Mouse (Mus musculus) inflammation-experienced regulatory T-cells (primary cell): ENCODE measurements around the gene Tbc1d22b. TPM values are rescaled to one million over a fixed set of nuclear protein-coding genes. Genes with fewer than 3 reads are reported as not detected.

ENCODE experiments used
- polyA plus RNA-seq, 2 experiments: library from polyadenylated mRNA; unstranded; fragments of 100-300 nt; shearing (Covaris generic); gene quantifications; one replicate each; pipeline ENCODE4 v1.2.1; 2017

The Tbc1d22b gene
- polyA plus RNA-seq, result 10 to 100 TPM; 33.4 to 33.5 TPM

GRCm38 (mm10) chr17:29549543-29550428 is at the start of gene Tbc1d22b, which contains the start of gene Gm17657:
Gene Tbc1d22b, plus strand, starts transcription at chr17:29549785.
Gene Gm17657, minus strand, starts transcription at chr17:29549638.

GRCm38 (mm10) chr17:29552162-29552732 is 2.7 kb downstream of the Tbc1d22b start, which contains the start of gene Tmem217:
Gene Tmem217, minus strand, starts transcription at chr17:29552385.

GRCm38 (mm10) chr17:29614115-29615023 is 64.8 kb downstream of the Tbc1d22b start, which contains the start of the genes Rnf8 and Gm28043:
Gene Rnf8, plus strand, starts transcription at chr17:29614790.
Gene Gm28043, plus strand, starts transcription at chr17:29614876.

Other genes starting within 250 kb of the Tbc1d22b start
- 1 to 10 TPM in 1 of 2 experiments, under 1 TPM in 1; 0.48 to 2.9 TPM for gene Pi16, start 232.1 kb upstream of the Tbc1d22b start, polyA plus RNA-seq
- 100 to 1,000 TPM; 112 to 125 TPM for gene Mtch1, start 201.9 kb upstream of the Tbc1d22b start, polyA plus RNA-seq
- gene Fgd2, start 188.9 kb upstream of the Tbc1d22b start, polyA plus RNA-seq, result 10 to 100 TPM in 1 of 2 experiments, 1 to 10 TPM in 1; 2.4 to 10.8 TPM
- 10 to 100 TPM; 44.3 to 79.5 TPM for gene Pim1, start 59.0 kb upstream of the Tbc1d22b start, polyA plus RNA-seq
- gene Gm17657, start 147 bp upstream of the Tbc1d22b start, polyA plus RNA-seq, result 1 to 10 TPM in 1 of 2 experiments, under 1 TPM in 1; 0.11 to 1.2 TPM
- 1 to 10 TPM; 4.9 to 6.3 TPM for gene Tmem217, start 2.6 kb downstream of the Tbc1d22b start, polyA plus RNA-seq
- 10 to 100 TPM; 62.2 to 66.9 TPM for gene Rnf8, start 65.0 kb downstream of the Tbc1d22b start, polyA plus RNA-seq
- gene Gm28043, start 65.1 kb downstream of the Tbc1d22b start, polyA plus RNA-seq, result 1 to 10 TPM; 5.8 TPM
- 100 to 1,000 TPM; 219 to 224 TPM for gene Cmtr1, start 110.8 kb downstream of the Tbc1d22b start, polyA plus RNA-seq
- 1 to 10 TPM; 7.1 to 7.2 TPM for gene Ccdc167, start 167.3 kb downstream of the Tbc1d22b start, polyA plus RNA-seq